Mouse (Mus musculus) stomach, postnatal 0 days (tissue): ENCODE measurements around the gene P4htm. TPM values are rescaled to one million over a fixed set of nuclear protein-coding genes. Genes with fewer than 3 reads are reported as not detected.

ENCODE experiments used
- ATAC-seq: fragments of 200-750 bp; cut with Nextera tagmentation; 2 replicates; pipeline ENCODE4 v1.8.0; 2017; ENCODE audit not compliant: low FRiP score, low TSS enrichment
- DNase-seq: peaks from one replicate; pipeline ENCODE4 v3.0.0-alpha.2; 2016; ENCODE audit warnings: low spot score
- H3K27ac ChIP-seq: fragments of 300-500 bp; sonication (generic); replicated peaks from 2 replicates; pipeline ENCODE4 v1.5.1; 2014; ENCODE audit warnings: mild to moderate bottlenecking, control low read depth
- H3K27me3 ChIP-seq: fragments of 300-500 bp; sonication (generic); 2 replicates; pipeline ENCODE4 v1.6.1; 2014; ENCODE audit warnings: low read length; ENCODE audit not compliant: control insufficient read depth, insufficient read depth
- H3K36me3 ChIP-seq: fragments of 300-500 bp; sonication (generic); 2 replicates; pipeline ENCODE4 v1.6.1; 2014; ENCODE audit warnings: low read length, mixed read lengths; ENCODE audit not compliant: control insufficient read depth, insufficient read depth
- H3K4me1 ChIP-seq: fragments of 300-500 bp; sonication (generic); replicated peaks from 2 replicates; pipeline ENCODE4 v1.6.1; 2014; ENCODE audit warnings: antibody characterized with exemption; ENCODE audit not compliant: control insufficient read depth, insufficient read depth
- H3K4me2 ChIP-seq: fragments of 300-500 bp; sonication (generic); replicated peaks from 2 replicates; pipeline ENCODE4 v1.6.1; 2014; ENCODE audit warnings: low read depth, mild to moderate bottlenecking, control low read depth, moderate library complexity
- H3K4me3 ChIP-seq: fragments of 300-500 bp; sonication (generic); 2 replicates; pipeline ENCODE4 v1.5.1; 2014; ENCODE audit warnings: low read depth, low read length, control low read depth
- H3K9ac ChIP-seq: fragments of 300-500 bp; sonication (generic); 2 replicates; pipeline ENCODE4 v1.6.1; 2014; ENCODE audit warnings: mild to moderate bottlenecking, low read length, control low read depth, mixed read lengths
- H3K9me3 ChIP-seq: fragments of 300-500 bp; sonication (generic); 2 replicates; pipeline ENCODE4 v1.6.1; 2016; ENCODE audit warnings: low read length; ENCODE audit not compliant: control insufficient read depth
- CTCF ChIP-seq: IDR thresholded peaks from 2 replicates; pipeline ENCODE4 v1.5.1; 2016; ENCODE audit warnings: antibody characterized with exemption, low read depth, mild to moderate bottlenecking, moderate library complexity
- EP300 ChIP-seq: optimal IDR thresholded peaks from 2 replicates; pipeline ENCODE3; 2016; ENCODE audit warnings: antibody characterized with exemption
- WGBS: fragments of 180-500 bp; shearing (Covaris S2); extraction: QIAGEN DNeasy Blood & Tissue Kit; methylation state at CpG from one replicate; pipeline ENCODE4 v1.1.7; 2014; 5-methylcytosine and 5-hydroxymethylcytosine counted together
- polyA plus RNA-seq: library from polyadenylated mRNA; unstranded; fragments of >200 nt; fragmentation: Nextera tagmentation; extraction: Ambion mirVana; gene quantifications from 2 replicates; pipeline ENCODE4 v1.2.1, GENCODE M21; 2015

P4htm gene
- polyA plus RNA-seq, 1 experiment from 2014 or later, result 3.7 TPM

- no peak for TF ChIP-seq CTCF
- TF ChIP-seq EP300, result no peak
- no peaks in the 10 kb centered on the region for H3K9me3 ChIP-seq
- ATAC-seq (no peak; the same call in 1 of the 2 replicates), DNase-seq (no peak)
- peaks cover 5% of the 10 kb centered on the region for H3K4me1 ChIP-seq
- H3K27me3 ChIP-seq, result no peaks in the 10 kb centered on the region
- H3K4me3 ChIP-seq, result peak overlapping the region; percentile 68
- peak overlapping the region; percentile 97 for H3K4me2 ChIP-seq
- peak overlapping the region; percentile 74 for H3K9ac ChIP-seq
- peak overlapping the region; percentile 95 for H3K27ac ChIP-seq
- peaks cover 4% of the 10 kb centered on the region; the same call in 1 of the 2 replicates for H3K36me3 ChIP-seq
- 12% methylated on average over 35 of the region's 35 CpGs for WGBS
These were observed 31.3 kb downstream of the P4htm start for GRCm38 (mm10) chr9:108565881-108566814.

- TF ChIP-seq EP300, result no peak
- TF ChIP-seq CTCF, result no peak
- Histone ChIP-seq H3K27me3 (no peaks in the 10 kb centered on the region), H3K4me3 (no peak overlapping the region), H3K36me3 (peaks cover 6% of the 10 kb centered on the region; the same call in 1 of the 2 replicates), H3K9ac (no peak overlapping the region), H3K4me2 (no peak overlapping the region), H3K4me1 (peaks cover 5% of the 10 kb centered on the region), H3K9me3 (no peaks in the 10 kb centered on the region), H3K27ac (no peak overlapping the region)
- no peak for ATAC-seq
- 72% methylated on average over 7 of the region's 7 CpGs for WGBS
- no peak for DNase-seq
These were observed 33.3 kb downstream of the P4htm start for GRCm38 (mm10) chr9:108564131-108564530.

- ATAC-seq (no peak), DNase-seq (no peak)
- Histone ChIP-seq H3K27ac (no peak overlapping the region), H3K9me3 (no peaks in the 10 kb centered on the region), H3K4me3 (no peak overlapping the region), H3K27me3 (no peaks in the 10 kb centered on the region), H3K4me1 (peaks cover 5% of the 10 kb centered on the region), H3K9ac (no peak overlapping the region), H3K36me3 (peaks cover 6% of the 10 kb centered on the region; the same call in 1 of the 2 replicates), H3K4me2 (no peak overlapping the region)
- TF ChIP-seq CTCF (no peak), EP300 (no peak)
- WGBS, result 88% methylated on average over 8 of the region's 8 CpGs
These were observed 33.8 kb downstream of the P4htm start for GRCm38 (mm10) chr9:108563671-108564070.

GRCm38 (mm10) chr9:108560227-108560841 is 37.1 kb downstream of the P4htm start, which contains the start of gene Impdh2:
TSS of gene Impdh2 (plus strand) at chr9:108560286.
- DNase-seq (peak; percentile 96), ATAC-seq (peak; percentile 99)
- H3K9ac ChIP-seq, result peak within 1 kb of the TSS; percentile 69
- H3K27ac ChIP-seq, result peak within 1 kb of the TSS; percentile 67; the same call in 1 of the 2 replicates
- no peaks in the 10 kb centered on the region for H3K9me3 ChIP-seq
- H3K4me3 ChIP-seq, result peak within 1 kb of the TSS; percentile 52
- H3K4me1 ChIP-seq, result no peaks in the 10 kb centered on the region
- TF ChIP-seq EP300 (peak; percentile 60), CTCF (peak; percentile 39)
- peak within 1 kb of the TSS; percentile 74 for H3K4me2 ChIP-seq
- peaks cover 17% of the 10 kb centered on the region for H3K36me3 ChIP-seq
- 0% methylated on average over 50 of the region's 53 CpGs for WGBS
- no peaks in the 10 kb centered on the region for H3K27me3 ChIP-seq

GRCm38 (mm10) chr9:108559169-108559568 is 38.3 kb downstream of the P4htm start:
- Histone ChIP-seq H3K27ac (no peak overlapping the region), H3K4me2 (no peak overlapping the region), H3K27me3 (no peaks in the 10 kb centered on the region), H3K9ac (no peak overlapping the region), H3K4me3 (no peak overlapping the region), H3K9me3 (no peaks in the 10 kb centered on the region), H3K36me3 (peaks cover 20% of the 10 kb centered on the region), H3K4me1 (no peaks in the 10 kb centered on the region)
- 93% methylated on average over 4 of the region's 4 CpGs for WGBS
- DNase-seq (no peak), ATAC-seq (no peak)
- no peak for TF ChIP-seq CTCF
- TF ChIP-seq EP300, result no peak
